Mouse (Mus musculus) intestine, embryonic 15.5 days (tissue): Measurements from ENCODE around the gene Cyp2d10. TPM values are rescaled to one million over a fixed set of nuclear protein-coding genes. Genes with fewer than 3 reads are reported as not detected.

Experiments
- polyA plus RNA-seq: library from polyadenylated mRNA; unstranded; fragments of >200 nt; fragmentation: Nextera tagmentation; extraction: Ambion mirVana; gene quantifications from 2 replicates; pipeline ENCODE4 v1.2.1, GENCODE M21; 2015

Cyp2d10 gene
- polyA plus RNA-seq, 1 experiment from 2014 or later, result 1.0 TPM

Other genes starting within 250 kb of the Cyp2d10 start
- gene Shisa8, start 194.4 kb downstream of the Cyp2d10 start, polyA plus RNA-seq, result 0.10 and 0.15 TPM in 2 replicates
- gene Tnfrsf13c, start 182.8 kb downstream of the Cyp2d10 start, polyA plus RNA-seq, result 0.25 TPM in 1 of 2 replicates, not detected in the other
- gene Cenpm, start 162.4 kb downstream of the Cyp2d10 start, polyA plus RNA-seq, result 46.0 and 49.1 TPM in 2 replicates
- 0.13 TPM in 1 of 2 replicates, not detected in the other for gene 1500009C09Rik, start 154.8 kb downstream of the Cyp2d10 start, polyA plus RNA-seq
- 8.6 and 10.2 TPM in 2 replicates for gene Sept3, start 132.3 kb downstream of the Cyp2d10 start, polyA plus RNA-seq
- gene Wbp2nl, start 108.2 kb downstream of the Cyp2d10 start, polyA plus RNA-seq, result 0.11 and 0.13 TPM in 2 replicates
- 144 and 176 TPM in 2 replicates for gene Naga, start 68.3 kb downstream of the Cyp2d10 start, polyA plus RNA-seq
- gene Pheta2, start 68.3 kb downstream of the Cyp2d10 start, polyA plus RNA-seq, result 13.1 and 13.4 TPM in 2 replicates
- gene Smdt1, start 68.2 kb downstream of the Cyp2d10 start, polyA plus RNA-seq, result 277 and 308 TPM in 2 replicates
- 502 and 513 TPM in 2 replicates for gene Ndufa6, start 52.9 kb downstream of the Cyp2d10 start, polyA plus RNA-seq
- gene Cyp2d22, start 26.9 kb downstream of the Cyp2d10 start, polyA plus RNA-seq, result 9.0 and 11.2 TPM in 2 replicates
- gene Cyp2d11, start 13.2 kb downstream of the Cyp2d10 start, polyA plus RNA-seq, result not detected in 2 replicates
- gene Cyp2d9, start 26.2 kb upstream of the Cyp2d10 start, polyA plus RNA-seq, result 0.19 and 0.30 TPM in 2 replicates
- not detected in 2 replicates for gene Cyp2d12, start 147.9 kb upstream of the Cyp2d10 start, polyA plus RNA-seq
- not detected in 2 replicates for gene Cyp2d34, start 213.8 kb upstream of the Cyp2d10 start, polyA plus RNA-seq